Mouse (Mus musculus) urinary bladder, postnatal 36 days (tissue): ENCODE data around the gene Zfp618.

Experiments used
- DNase-seq, 2 experiments: peaks; one replicate each; pipeline ENCODE4 v3.0.0; 2022; ENCODE audit warnings: low spot score in 2 of 2, mixed read lengths in 1 of 2

Gene Zfp618

GRCm38 (mm10) chr4:63030157-63030556 lies 64.8 kb downstream of the Zfp618 start:
- DNase-seq, result no peak

- no peak for DNase-seq
Observed at GRCm38 (mm10) chr4:63031240-63031639, 65.9 kb downstream of the Zfp618 start.

GRCm38 (mm10) chr4:63032581-63033006 lies 67.2 kb downstream of the Zfp618 start:
- DNase-seq, result peak; percentile 10 to 28

- no peak for DNase-seq
Observed at GRCm38 (mm10) chr4:63033724-63034123, 68.4 kb downstream of the Zfp618 start.

GRCm38 (mm10) chr4:63035991-63036390 lies 70.6 kb downstream of the Zfp618 start:
- DNase-seq, result no peak

- DNase-seq, result no peak
Observed at GRCm38 (mm10) chr4:63036790-63037189, 71.4 kb downstream of the Zfp618 start.

GRCm38 (mm10) chr4:63037555-63037954 lies 72.2 kb downstream of the Zfp618 start:
- no peak for DNase-seq

- no peak for DNase-seq
Observed at GRCm38 (mm10) chr4:63038265-63038664, 72.9 kb downstream of the Zfp618 start.

- no peak for DNase-seq
Observed at GRCm38 (mm10) chr4:63038937-63039336, 73.6 kb downstream of the Zfp618 start.

- no peak for DNase-seq
Observed at GRCm38 (mm10) chr4:63048606-63049005, 83.2 kb downstream of the Zfp618 start.

- DNase-seq, result no peak
Observed at GRCm38 (mm10) chr4:63049596-63050318, 84.4 kb downstream of the Zfp618 start.

GRCm38 (mm10) chr4:63050319-63050676 lies 84.9 kb downstream of the Zfp618 start:
- DNase-seq, result no peak

- DNase-seq, result no peak
Observed at GRCm38 (mm10) chr4:63050949-63051348, 85.6 kb downstream of the Zfp618 start.

GRCm38 (mm10) chr4:63051940-63052661 lies 86.7 kb downstream of the Zfp618 start:
- DNase-seq, result no peak

GRCm38 (mm10) chr4:63052662-63053033 lies 87.3 kb downstream of the Zfp618 start:
- DNase-seq, result no peak

- DNase-seq, result no peak
Observed at GRCm38 (mm10) chr4:63055216-63055745, 89.9 kb downstream of the Zfp618 start.

GRCm38 (mm10) chr4:63056641-63057415 lies 91.5 kb downstream of the Zfp618 start:
- DNase-seq, result no peak

- DNase-seq, result no peak
Observed at GRCm38 (mm10) chr4:63057581-63057980, 92.2 kb downstream of the Zfp618 start.

GRCm38 (mm10) chr4:63058686-63059085 lies 93.3 kb downstream of the Zfp618 start:
- DNase-seq, result no peak

- DNase-seq, result no peak
Observed at GRCm38 (mm10) chr4:63060358-63060757, 95.0 kb downstream of the Zfp618 start.

- DNase-seq, result no peak
Observed at GRCm38 (mm10) chr4:63061411-63061810, 96.0 kb downstream of the Zfp618 start.

GRCm38 (mm10) chr4:63063360-63063759 lies 98.0 kb downstream of the Zfp618 start:
- DNase-seq, result no peak
